Mouse (Mus musculus): ENCODE data around the gene Fbxl18.
"Not testable (repeated sequence)": the region's sequence is repeated elsewhere in the genome, so short reads cannot be mapped to it uniquely, and the experiment has no call there.

Gene Fbxl18

GRCm38 (mm10) chr5:142899932-142900533 is 4.8 kb upstream of the Fbxl18 start:
- DNase-seq (ENCODE audit: low read depth, low spot score): no peak

DNA sequence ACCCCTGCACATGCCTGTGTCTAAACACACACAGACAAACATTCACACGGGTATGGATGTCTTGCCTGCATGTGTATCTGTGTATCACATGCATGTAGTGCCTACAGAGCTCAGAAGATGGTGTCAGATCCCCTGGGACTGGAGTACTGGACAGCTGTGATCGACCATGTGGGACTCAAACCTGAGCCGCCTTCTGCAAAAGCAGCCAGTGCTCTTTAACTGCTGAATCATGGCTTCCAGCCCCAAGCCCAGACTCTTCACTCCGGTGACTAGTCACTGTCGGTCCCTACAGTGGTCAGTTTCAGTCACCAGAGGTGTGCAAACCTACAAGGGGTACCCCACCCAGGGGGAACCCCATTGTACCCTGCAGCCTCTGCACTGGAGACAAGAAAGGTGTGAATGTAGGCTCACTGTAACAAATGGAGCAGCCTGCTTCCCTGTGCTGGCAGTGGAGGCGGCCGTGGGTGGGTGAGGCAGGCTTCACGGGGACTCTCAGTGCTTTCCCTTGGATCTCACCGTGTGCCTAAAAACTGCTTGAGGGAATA is 3.9 kb upstream of the Fbxl18 start:
- DNase-seq (ENCODE audit: low read depth, low spot score): peak; percentile 79

DNA sequence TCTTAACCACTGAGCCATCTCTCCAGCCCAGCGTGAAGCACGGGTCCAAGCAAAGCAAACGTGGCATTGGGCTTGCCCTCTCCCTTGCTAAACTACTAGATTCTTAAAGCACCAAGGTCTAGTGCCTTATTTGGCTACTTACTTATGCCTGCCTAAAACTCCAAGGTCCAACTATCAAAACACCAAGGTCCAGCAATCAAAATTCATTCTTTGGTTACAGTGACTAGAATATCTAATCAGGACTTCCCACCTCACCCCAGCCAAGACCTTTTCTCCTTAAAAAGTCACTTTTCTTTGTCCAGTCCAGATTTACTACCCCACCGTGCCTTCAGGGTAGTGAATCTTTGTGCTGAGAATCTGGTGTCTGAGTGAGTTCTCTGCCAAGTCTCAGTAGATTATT is 3.1 kb upstream of the Fbxl18 start:
- no peak for DNase-seq (ENCODE audit: low read depth, low spot score)

GRCm38 (mm10) chr5:142897568-142898248 is 2.5 kb upstream of the Fbxl18 start:
- no peak for DNase-seq (ENCODE audit: low read depth, low spot score)

GRCm38 (mm10) chr5:142896713-142897112 is 1.5 kb upstream of the Fbxl18 start:
- DNase-seq (ENCODE audit: low read depth, low spot score): no peak

- no peak for DNase-seq (ENCODE audit: low read depth, low spot score)
These were observed 971 bp upstream of the Fbxl18 start for GRCm38 (mm10) chr5:142896192-142896591.

- DNase-seq (ENCODE audit: low read depth, low spot score): no peak
These were observed 3.8 kb downstream of the Fbxl18 start for GRCm38 (mm10) chr5:142891396-142891795.

DNA sequence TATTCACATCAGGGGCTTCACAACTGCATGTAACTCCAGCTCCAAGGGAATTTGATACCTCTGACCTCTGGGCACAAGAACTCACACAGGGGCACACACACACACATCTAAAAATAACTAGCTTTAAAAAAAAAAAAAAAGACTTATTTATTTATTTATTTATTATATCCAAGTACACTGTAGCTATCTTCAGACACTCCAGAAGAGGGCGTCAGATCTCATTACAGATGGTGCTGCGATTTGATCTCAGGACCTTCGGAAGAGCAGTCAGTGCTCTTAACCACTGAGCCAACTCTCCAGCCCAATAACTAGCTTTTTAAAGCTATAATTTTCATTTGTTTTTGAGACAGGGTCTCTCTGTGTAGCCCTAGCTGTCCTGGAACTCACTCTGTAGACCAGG is 7.7 kb downstream of the Fbxl18 start:
- DNase-seq (ENCODE audit: low read depth, low spot score): not testable (repeated sequence)

GRCm38 (mm10) chr5:142886761-142887160 is 8.5 kb downstream of the Fbxl18 start:
- DNase-seq (ENCODE audit: low read depth, low spot score): no peak

GRCm38 (mm10) chr5:142886181-142886580 is 9.0 kb downstream of the Fbxl18 start:
- no peak for DNase-seq (ENCODE audit: low read depth, low spot score)

- DNase-seq (ENCODE audit: low read depth, low spot score): no peak
These were observed 12.8 kb downstream of the Fbxl18 start for GRCm38 (mm10) chr5:142882471-142882870.

GRCm38 (mm10) chr5:142881936-142882335 is 13.3 kb downstream of the Fbxl18 start:
- no peak for DNase-seq (ENCODE audit: low read depth, low spot score)

DNA sequence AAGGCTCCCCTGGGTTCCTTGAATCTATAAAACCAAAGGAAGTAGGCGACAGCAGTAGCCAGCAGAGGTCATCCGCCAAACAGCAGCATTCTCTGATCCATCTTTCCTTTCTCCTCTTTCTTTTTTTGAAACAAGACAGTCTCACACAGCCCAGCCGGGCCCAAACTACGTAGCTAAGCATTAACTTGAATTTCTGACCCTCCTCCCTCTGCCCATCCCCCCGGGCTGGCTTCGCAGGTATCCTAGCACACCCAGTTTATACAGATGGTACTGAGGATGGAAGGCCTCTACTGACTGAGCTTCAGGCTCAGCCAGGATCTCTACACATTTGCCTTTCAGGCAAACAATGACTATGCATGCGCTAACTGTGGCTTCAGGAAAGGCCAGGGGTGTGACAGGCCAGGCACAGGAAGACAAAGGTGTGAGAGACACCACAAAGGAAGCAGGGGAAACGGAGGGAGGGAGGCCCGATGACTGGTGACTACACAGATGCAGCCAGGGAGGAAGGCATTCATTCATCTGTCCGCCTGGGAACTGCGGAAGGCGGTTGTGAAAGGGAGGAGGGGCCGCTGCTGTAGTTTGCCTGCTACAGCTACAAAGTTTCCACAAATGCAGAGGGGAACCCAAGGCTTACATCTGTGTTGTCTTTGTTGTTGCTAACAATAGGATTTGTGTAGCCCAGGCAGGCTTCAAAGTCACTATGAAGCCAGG is 14.3 kb downstream of the Fbxl18 start:
- DNase-seq (ENCODE audit: low read depth, low spot score): no peak

GRCm38 (mm10) chr5:142880246-142880645 is 15.0 kb downstream of the Fbxl18 start:
- DNase-seq (ENCODE audit: low read depth, low spot score): no peak

GRCm38 (mm10) chr5:142879318-142880175 is 15.7 kb downstream of the Fbxl18 start:
- DNase-seq (ENCODE audit: low read depth, low spot score): peak; percentile 78

- DNase-seq (ENCODE audit: low read depth, low spot score): no peak
These were observed 16.7 kb downstream of the Fbxl18 start for GRCm38 (mm10) chr5:142878570-142878969.

- DNase-seq (ENCODE audit: low read depth, low spot score): peak; percentile 78
These were observed 17.6 kb downstream of the Fbxl18 start for GRCm38 (mm10) chr5:142877337-142878280.

DNA sequence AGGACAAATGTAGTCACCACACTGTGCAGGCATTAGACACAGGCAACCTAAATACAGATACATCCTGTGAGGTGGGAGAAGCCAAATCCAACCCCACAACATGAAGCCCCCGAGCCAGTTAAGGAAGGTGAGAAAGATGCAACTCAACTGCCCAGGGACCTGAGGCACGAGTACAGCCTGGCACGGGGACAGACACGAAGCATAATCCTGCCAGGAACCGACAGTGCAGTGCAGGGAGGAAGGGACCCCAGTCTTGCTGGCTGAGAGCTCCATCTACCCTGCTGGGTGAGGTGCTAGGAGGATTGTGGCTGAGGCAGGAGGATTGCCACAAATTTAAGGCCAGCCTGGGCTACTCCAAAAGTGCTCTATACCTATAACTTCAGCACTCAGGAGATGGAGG is 18.3 kb downstream of the Fbxl18 start:
- no peak for DNase-seq (ENCODE audit: low read depth, low spot score)

DNA sequence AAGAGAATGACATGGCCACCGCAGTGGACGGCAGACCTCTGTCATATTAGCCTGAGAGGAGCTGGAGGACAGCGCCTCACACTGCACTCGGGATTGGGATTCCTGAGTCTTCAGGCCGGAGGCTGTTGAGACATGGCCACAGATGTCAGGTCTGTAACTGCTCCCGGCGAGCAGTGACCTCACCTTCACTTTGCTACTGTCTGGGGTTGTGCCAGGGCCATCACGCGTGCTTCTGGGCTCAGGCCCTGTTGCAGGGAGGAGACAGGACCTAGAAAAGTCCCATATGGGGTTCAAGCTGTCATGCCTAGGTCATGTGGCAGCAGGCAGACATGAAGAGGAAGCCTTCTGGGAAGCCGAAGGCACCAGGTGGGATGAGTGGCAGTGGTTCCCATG is 19.7 kb downstream of the Fbxl18 start:
- no peak for DNase-seq (ENCODE audit: low read depth, low spot score)

GRCm38 (mm10) chr5:142874791-142875512 is 20.3 kb downstream of the Fbxl18 start:
- no peak for DNase-seq (ENCODE audit: low read depth, low spot score)
